Mouse (Mus musculus): ENCODE measurements around the gene Apobec3.

The Apobec3 gene

GRCm38 (mm10) chr15:79950250-79951025, 59.0 kb downstream of the Apobec3 start:
- DNase-seq (ENCODE audit: low read depth, low spot score) = peak; percentile 65

- no peak for DNase-seq (ENCODE audit: low read depth, low spot score)
These were observed 59.8 kb downstream of the Apobec3 start for GRCm38 (mm10) chr15:79951226-79951625.

- DNase-seq (ENCODE audit: low read depth, low spot score) = no peak
These were observed 60.5 kb downstream of the Apobec3 start for GRCm38 (mm10) chr15:79951730-79952503.

- DNase-seq (ENCODE audit: low read depth, low spot score) = no peak
These were observed 61.2 kb downstream of the Apobec3 start for GRCm38 (mm10) chr15:79952504-79953231.

GRCm38 (mm10) chr15:79953470-79953869, 62.0 kb downstream of the Apobec3 start:
- no peak for DNase-seq (ENCODE audit: low read depth, low spot score)

- DNase-seq (ENCODE audit: low read depth, low spot score) = no peak
These were observed 65.1 kb downstream of the Apobec3 start for GRCm38 (mm10) chr15:79956559-79956958.

- no peak for DNase-seq (ENCODE audit: low read depth, low spot score)
These were observed 67.0 kb downstream of the Apobec3 start for GRCm38 (mm10) chr15:79958418-79958817.

GRCm38 (mm10) chr15:79961366-79961921, 70.0 kb downstream of the Apobec3 start:
- no peak for DNase-seq (ENCODE audit: low read depth, low spot score)

- no peak for DNase-seq (ENCODE audit: low read depth, low spot score)
These were observed 71.2 kb downstream of the Apobec3 start for GRCm38 (mm10) chr15:79962661-79963060.

- no peak for DNase-seq (ENCODE audit: low read depth, low spot score)
These were observed 72.9 kb downstream of the Apobec3 start for GRCm38 (mm10) chr15:79964376-79964775.
